Mouse (Mus musculus): Measurements from ENCODE around the gene Gm11114. TPM values are rescaled to one million over a fixed set of nuclear protein-coding genes. Genes with fewer than 3 reads are reported as not detected.

The Gm11114 gene
- total and polyA plus RNA-seq, 3 experiments = not detected

DNA sequence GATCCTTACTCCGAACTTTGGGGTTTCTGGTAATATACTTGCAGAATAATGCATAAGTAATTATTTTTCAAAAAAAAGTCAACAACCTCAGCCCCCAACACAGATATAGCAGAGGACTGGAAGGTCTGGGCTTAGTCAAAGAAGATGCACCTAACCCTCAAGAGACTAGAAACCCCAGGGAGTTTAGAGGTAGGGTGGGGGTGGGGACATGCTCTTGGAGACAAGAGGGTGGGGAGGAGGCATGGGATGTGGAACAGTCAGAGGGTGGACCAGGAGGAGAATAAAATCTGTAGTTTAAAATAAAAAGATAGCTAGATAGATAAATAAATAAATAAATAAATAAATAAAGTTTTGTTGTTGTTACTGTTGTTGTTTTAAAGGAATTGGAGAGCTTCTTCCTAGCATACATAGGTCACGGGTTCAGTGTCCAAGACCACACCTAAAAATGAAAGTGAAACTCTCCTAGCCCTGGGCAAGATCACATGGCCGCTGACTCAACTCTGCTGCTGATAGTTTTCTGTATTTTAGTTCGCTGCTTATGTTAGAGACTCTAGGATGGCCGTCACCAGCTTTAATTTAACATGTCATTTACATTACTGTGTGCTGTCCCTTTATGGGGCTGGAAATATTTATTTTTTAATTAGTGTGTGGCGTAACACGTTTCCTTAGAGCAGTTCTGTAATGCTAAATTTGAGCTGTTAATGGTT lies 44.7 kb downstream of the Gm11114 start (continued):
- TF ChIP-seq E2F4 (IDR thresholded peaks at IDR 0.05; ENCODE audit: borderline replicate concordance, low read depth, low read length) (no peak), POLR2AphosphoS2 (IDR thresholded peaks at IDR 0.05; ENCODE audit: low read length) (no peak), NELFE (IDR thresholded peaks at IDR 0.05; ENCODE audit: low read depth, low read length) (no peak), RCOR1 (IDR thresholded peaks at IDR 0.05; ENCODE audit: low read depth, low read length) (no peak), MAX (IDR thresholded peaks at IDR 0.05; ENCODE audit: low read length) (no peak), CHD2 (IDR thresholded peaks at IDR 0.05; ENCODE audit: low read length) (no peak), CHD1 (IDR thresholded peaks at IDR 0.05; ENCODE audit: low read depth, low read length) (no peak), USF2 (IDR thresholded peaks at IDR 0.05; ENCODE audit: borderline replicate concordance in 1 of 2, insufficient read depth in 1 of 2, low read depth in 1 of 2, low read length in 2 of 2) (0 out of 4 replicates have a peak, but pooled peaks of 1 of the 2 experiments have one; percentile 38), USF1 (IDR thresholded peaks at IDR 0.05; ENCODE audit: low read depth, low read length) (peak; percentile 87), TBP (IDR thresholded peaks at IDR 0.05; ENCODE audit: low read depth, low read length) (0 out of 2 replicates have a peak, but pooled peaks have one; percentile 15), UBTF (IDR thresholded peaks at IDR 0.05; ENCODE audit: borderline replicate concordance, insufficient read depth, low read depth, low read length) (no peak), GATA1 (IDR thresholded peaks at IDR 0.05; ENCODE audit: low read depth, low read length) (no peak), ZKSCAN1 (IDR thresholded peaks at IDR 0.05; ENCODE audit: low read depth, low read length) (no peak), MYB (IDR thresholded peaks at IDR 0.05; ENCODE audit: low read depth, low read length) (no peak), RAD21 (IDR thresholded peaks at IDR 0.05; ENCODE audit: low read depth, low read length) (no peak)

Other genes starting within 250 kb of the Gm11114 start
- gene Tent5a, start 14.6 kb downstream of the Gm11114 start, total RNA-seq (2012; rRNA removed) = 7.0 and 9.5 TPM in 2 replicates
- 10 to 100 TPM in 1 of 2 experiments, not detected in 1; 15.2 TPM for gene Tent5a, start 14.6 kb downstream of the Gm11114 start, polyA plus RNA-seq (2012; ENCODE audit: insufficient read depth in 1 of 2, insufficient read length in 2 of 2, low read depth in 1 of 2, low replicate concordance in 2 of 2, missing spikeins in 1 of 2)

Data from MEL (cell line).